In the genomic region with DNA sequence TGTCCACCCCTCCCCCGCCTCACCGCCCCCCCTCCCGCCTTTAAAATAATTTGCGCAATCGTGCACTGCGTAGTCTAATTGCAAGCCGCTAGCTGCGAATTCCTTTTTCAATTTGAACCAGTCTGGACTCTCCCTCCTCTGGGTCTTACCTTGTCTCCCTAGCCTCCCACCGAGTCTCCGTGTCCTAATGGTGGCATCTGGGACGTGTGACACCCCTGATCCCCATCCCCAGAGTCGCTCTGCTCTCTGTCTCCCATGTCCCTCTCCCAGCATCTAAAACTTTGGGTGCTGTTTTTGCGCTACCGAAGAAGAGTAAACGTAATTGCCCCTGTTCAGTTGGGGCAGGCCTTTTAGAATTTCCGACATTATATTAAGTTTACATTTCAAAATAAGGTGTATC, we compare ENCODE assay signal across 8 mouse cellular contexts. TPM values are rescaled to one million over a fixed set of nuclear protein-coding genes. Genes with fewer than 3 reads are reported as not detected.
DNase-seq lines count a peak whose midpoint lies in the region; ATAC-seq and TF ChIP-seq lines count a peak whose summit lies in the region.

No protein-coding gene starts in this region.

- peaks cover 10% of the 10 kb centered on the region; the same call in 1 of the 2 replicates for H3K27me3 ChIP-seq in ES-Bruce4 (ENCODE audit: control insufficient read depth, insufficient read depth, low read length, poor library complexity, severe bottlenecking)
- H3K27me3 ChIP-seq in lung, embryonic 16.5 days (ENCODE audit: control insufficient read depth, insufficient read depth, low read depth, low read length): peaks cover 10% of the 10 kb centered on the region

- H3K36me3 ChIP-seq in ES-Bruce4 (ENCODE audit: control insufficient read depth, insufficient read depth, low read length, poor library complexity, severe bottlenecking): no peaks in the 10 kb centered on the region
- no peaks in the 10 kb centered on the region for H3K36me3 ChIP-seq in lung, embryonic 16.5 days (ENCODE audit: control insufficient read depth, insufficient read depth, low read length)

- 2% methylated on average over 16 of the region's 16 CpGs for WGBS in lung, embryonic 16.5 days

- H3K4me3 ChIP-seq in ES-Bruce4 (ENCODE audit: low read depth, low read length): peak overlapping the region; percentile 70
- H3K4me3 ChIP-seq in lung, embryonic 16.5 days (ENCODE audit: low read length): peak overlapping the region; percentile 43

- peak overlapping the region; percentile 9; the same call in 1 of the 2 replicates for H3K9ac ChIP-seq in ES-Bruce4 (ENCODE audit: low read depth, poor library complexity, severe bottlenecking)
- no peak overlapping the region; the same call in 1 of the 2 replicates for H3K9ac ChIP-seq in lung, embryonic 16.5 days (ENCODE audit: low read length)

- peak; percentile 26 for DNase-seq in adrenal gland, adult 2 months
- no peak for DNase-seq in adrenal gland, postnatal 25 days
- peak; percentile 17 to 19 for DNase-seq in heart, postnatal 10 days
- DNase-seq in gastrocnemius, postnatal 36 days: no peak
- DNase-seq in right cerebral cortex, adult 18-20 months: no peak

- no peaks in the 10 kb centered on the region for H3K4me1 ChIP-seq in ES-Bruce4 (ENCODE audit: control insufficient read depth, insufficient read depth, low read length)
- peaks cover 13% of the 10 kb centered on the region for H3K4me1 ChIP-seq in lung, embryonic 16.5 days (replicated peaks; ENCODE audit: control insufficient read depth, insufficient read depth, low read length)

- TF ChIP-seq EP300 in ES-Bruce4 (IDR thresholded peaks at IDR 0.05; ENCODE audit: insufficient read depth, low read depth, low read length): no peak

- no peak for TF ChIP-seq CTCF in ES-Bruce4 (IDR thresholded peaks at IDR 0.05; ENCODE audit: low read depth, low read length)

- ATAC-seq in lung, embryonic 16.5 days (ENCODE audit: low read depth): peak; percentile 20; the same call in 1 of the 2 replicates
- no peak for ATAC-seq in monocyte, adult 5-6 weeks (replicated peaks; ENCODE audit: insufficient number of reproducible peaks, low FRiP score, low TSS enrichment, poor library complexity, severe bottlenecking)

- TF ChIP-seq POLR2A in ES-Bruce4 (IDR thresholded peaks at IDR 0.05; ENCODE audit: insufficient read depth, low read length): no peak

- intact Hi-C loops in heart, postnatal 10 days (cut with DNase I): loop anchor here (2.0 to 5.0 kb wide), 2 partner anchors 69 to 475 kb away; no protein-coding TSS in a partner anchor
- intact Hi-C loops in gastrocnemius, postnatal 36 days (cut with DNase I): loop anchor here (10.0 kb wide), 1 partner anchor 467 kb away; no protein-coding TSS in a partner anchor

- H3K27ac ChIP-seq in ES-Bruce4 (ENCODE audit: insufficient read depth, low read length): no peak overlapping the region
- no peak overlapping the region for H3K27ac ChIP-seq in lung, embryonic 16.5 days (ENCODE audit: low read length)

- no peaks in the 10 kb centered on the region for H3K9me3 ChIP-seq in ES-Bruce4 (replicated peaks; ENCODE audit: control insufficient read depth, insufficient read depth, low read length, poor library complexity, severe bottlenecking)
- no peaks in the 10 kb centered on the region for H3K9me3 ChIP-seq in lung, embryonic 16.5 days (ENCODE audit: control insufficient read depth, low read length)

- H3K4me2 ChIP-seq in lung, embryonic 16.5 days (ENCODE audit: low read depth, low read length): peak overlapping the region; percentile 95

RNA-seq across cellular contexts. Expression of gene Prdm1, which starts 0.7 kb away (rescaled TPM):
- 1 to 10 TPM; 1.3 to 2.2 TPM for total RNA-seq in adrenal gland, adult 2 months (2021)
- 1.5 and 1.7 TPM in 2 replicates for polyA plus RNA-seq in adrenal gland, adult 2 months (2012; rRNA removed)
- total RNA-seq in adrenal gland, postnatal 25 days (2021): 1.1 and 3.0 TPM in 2 replicates
- 12.8 and 15.3 TPM in 2 replicates for polyA plus RNA-seq in ES-Bruce4 (2011; ENCODE audit: insufficient read depth, insufficient read length, low read depth, missing spikeins)
- 1 to 10 TPM; 2.3 to 6.2 TPM for total RNA-seq in heart, postnatal 10 days (2021)
- polyA plus RNA-seq in lung, embryonic 16.5 days (2015; fragmentation: Nextera tagmentation; extraction: Ambion mirVana): 2.3 and 2.5 TPM in 2 replicates
- total RNA-seq in gastrocnemius, postnatal 36 days (2021): under 1 TPM; 0.35 to 0.38 TPM
- 17.3 to 47.1 TPM (median 17.5 TPM) in 3 replicates for total RNA-seq in monocyte, adult 5-6 weeks (2017)

Comparison
In these comparisons a context has a peak if more than half of its experiments do, and no peak if none do; other contexts are left out.
1. DNase-seq: peak in adrenal gland, adult 2 months (single experiment) and heart, postnatal 10 days (2 of 2); none in adrenal gland, postnatal 25 days (single experiment), gastrocnemius, postnatal 36 days (0 of 2) and right cerebral cortex, adult 18-20 months (single experiment).